Mouse (Mus musculus): ENCODE results near the gene Smc3. TPM values are rescaled to one million over a fixed set of nuclear protein-coding genes. Genes with fewer than 3 reads are reported as not detected.

The Smc3 gene
- 10 to 100 TPM; 37.6 to 39.3 TPM for total RNA-seq (2021)
- long read RNA-seq, experiment 1, full-length matches to known transcripts: 39 of 44 reads
- long read RNA-seq, experiment 1, partial matches to known transcripts: 4 of 44 reads
- long read RNA-seq, experiment 1, other reads (novel, unspliced or antisense): 1 of 44 reads
- long read RNA-seq, experiment 2, full-length matches to known transcripts: 31 of 33 reads
- long read RNA-seq, experiment 2, partial matches to known transcripts: 2 of 33 reads
- long read RNA-seq, experiment 2, other reads (novel, unspliced or antisense): 0 of 33 reads

DNA sequence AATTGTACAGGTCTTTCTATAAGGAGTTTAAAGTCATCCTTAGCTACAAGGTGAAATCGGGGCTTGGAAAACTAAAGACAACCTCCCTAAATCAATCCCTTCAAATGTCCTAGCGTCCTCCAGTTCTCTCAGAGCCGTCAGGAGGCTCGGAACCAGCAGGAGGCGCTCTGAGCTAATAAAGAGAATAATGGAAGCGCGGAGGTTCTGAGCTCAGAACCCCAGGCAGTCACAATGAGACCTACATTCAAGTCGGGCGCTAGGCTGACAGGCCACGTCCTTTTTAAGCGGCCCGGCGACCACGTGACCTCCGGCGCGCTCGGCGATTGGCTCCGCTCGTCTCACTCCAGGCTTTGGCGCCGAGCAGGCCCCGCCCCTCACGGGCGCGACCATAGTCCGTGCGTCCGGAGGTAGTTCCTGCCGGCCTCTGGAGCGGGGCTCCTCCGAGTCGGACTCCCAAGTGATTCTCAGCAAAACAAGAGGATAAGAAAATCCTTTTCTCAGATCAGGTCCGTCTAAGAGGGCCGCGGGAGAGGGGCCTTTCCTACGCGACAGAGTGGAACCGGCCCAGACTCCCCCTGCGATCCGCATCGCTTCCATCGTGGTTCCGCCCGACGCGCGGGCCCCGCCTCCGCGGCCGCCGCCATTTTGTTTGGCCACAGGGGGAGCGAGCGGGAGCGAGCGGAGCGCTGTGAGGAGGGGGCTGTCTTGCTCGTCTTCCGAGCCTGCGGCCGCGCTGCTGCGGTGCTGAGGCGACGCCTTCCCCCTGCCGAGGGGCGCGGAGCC lies at the start of gene Smc3:
Smc3 (plus strand) TSS at position 642 of the 783 bp plus-strand sequence.
- peak within 1 kb of the TSS; percentile 98 for H3K27ac ChIP-seq
- peak within 1 kb of the TSS; percentile 93 for H3K4me3 ChIP-seq
- TF ChIP-seq CTCF (IDR thresholded peaks at IDR 0.05): peak; percentile 86
- DNase-seq (ENCODE audit: extremely low spot score in 1 of 2, low spot score in 2 of 2): peak; percentile 99 to 100
- intact Hi-C loops (cut with DNase I): loop anchor here (5.0 kb wide), 3 partner anchors 37 to 302 kb away; partner anchors contain the start of gene Mxi1

GRCm38 (mm10) chr19:53550972-53551371 lies 49.2 kb upstream of the Smc3 start:
- no peak overlapping the region for H3K4me3 ChIP-seq
- no peak for TF ChIP-seq CTCF (IDR thresholded peaks at IDR 0.05)
- no peak for DNase-seq (ENCODE audit: extremely low spot score in 1 of 2, low spot score in 2 of 2)
- H3K27ac ChIP-seq: no peak overlapping the region; the same call in 1 of the 2 replicates
- intact Hi-C loops (cut with DNase I): no loop called here

DNA sequence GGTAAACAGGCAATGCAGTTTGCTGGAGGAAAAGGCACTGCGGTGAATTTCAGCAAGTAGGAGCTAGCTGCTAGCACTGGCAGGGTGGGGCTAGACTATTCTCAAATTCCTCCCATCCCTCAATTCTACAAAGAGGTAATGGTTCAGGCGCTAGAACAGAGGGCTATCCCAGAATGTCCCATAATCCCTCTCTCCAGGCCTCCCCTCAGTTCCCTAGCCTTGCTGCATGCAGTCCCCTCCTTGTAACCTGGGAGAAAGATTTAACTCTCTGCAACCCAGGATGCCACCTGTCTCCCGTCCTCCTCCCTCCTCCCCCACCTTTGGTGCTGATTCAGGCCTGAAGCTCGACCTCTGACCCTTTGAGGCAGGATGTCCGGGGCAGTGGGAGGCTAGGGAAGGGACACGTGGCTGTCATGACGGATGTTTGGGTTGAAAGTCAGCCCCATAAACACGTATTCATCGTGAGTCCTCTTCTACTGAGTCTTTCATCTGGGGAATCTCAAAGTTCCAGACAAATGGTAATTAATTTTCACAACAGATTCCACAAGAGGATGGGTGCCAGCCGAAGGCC lies 47.9 kb upstream of the Smc3 start:
- Histone ChIP-seq H3K27ac (no peak overlapping the region), H3K4me3 (no peak overlapping the region)
- no peak for TF ChIP-seq CTCF (IDR thresholded peaks at IDR 0.05)
- no peak for DNase-seq (ENCODE audit: extremely low spot score in 1 of 2, low spot score in 2 of 2)
- intact Hi-C loops (cut with DNase I): no loop called here

- no peak overlapping the region for H3K27ac ChIP-seq
- TF ChIP-seq CTCF (IDR thresholded peaks at IDR 0.05): no peak
- H3K4me3 ChIP-seq: no peak overlapping the region
- intact Hi-C loops (cut with DNase I): no loop called here
- no peak for DNase-seq (ENCODE audit: extremely low spot score in 1 of 2, low spot score in 2 of 2)
Measured at GRCm38 (mm10) chr19:53552795-53553194, 47.4 kb upstream of the Smc3 start.

DNA sequence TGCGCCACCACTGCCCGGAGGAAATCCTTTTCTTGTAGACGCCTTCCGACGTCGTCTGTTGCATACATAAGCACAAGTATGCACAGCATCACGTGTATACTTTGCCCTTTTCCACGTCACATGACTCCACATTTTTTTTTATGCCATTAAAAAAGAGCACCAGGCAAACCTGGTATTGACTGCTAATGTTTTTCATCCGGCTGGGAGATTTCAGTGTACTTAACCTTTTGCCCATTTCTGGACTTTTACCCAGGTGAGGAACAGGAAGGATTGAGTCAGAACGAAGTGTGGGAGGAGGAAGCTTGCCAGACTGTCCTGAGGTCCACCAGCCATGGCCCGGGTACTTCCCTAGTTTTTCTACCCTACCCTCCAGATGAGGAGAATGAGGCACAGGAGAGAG lies 45.8 kb upstream of the Smc3 start:
- Histone ChIP-seq H3K4me3 (no peak overlapping the region), H3K27ac (no peak overlapping the region)
- no peak for TF ChIP-seq CTCF (IDR thresholded peaks at IDR 0.05)
- DNase-seq (ENCODE audit: extremely low spot score in 1 of 2, low spot score in 2 of 2): no peak
- intact Hi-C loops (cut with DNase I): no loop called here

DNA sequence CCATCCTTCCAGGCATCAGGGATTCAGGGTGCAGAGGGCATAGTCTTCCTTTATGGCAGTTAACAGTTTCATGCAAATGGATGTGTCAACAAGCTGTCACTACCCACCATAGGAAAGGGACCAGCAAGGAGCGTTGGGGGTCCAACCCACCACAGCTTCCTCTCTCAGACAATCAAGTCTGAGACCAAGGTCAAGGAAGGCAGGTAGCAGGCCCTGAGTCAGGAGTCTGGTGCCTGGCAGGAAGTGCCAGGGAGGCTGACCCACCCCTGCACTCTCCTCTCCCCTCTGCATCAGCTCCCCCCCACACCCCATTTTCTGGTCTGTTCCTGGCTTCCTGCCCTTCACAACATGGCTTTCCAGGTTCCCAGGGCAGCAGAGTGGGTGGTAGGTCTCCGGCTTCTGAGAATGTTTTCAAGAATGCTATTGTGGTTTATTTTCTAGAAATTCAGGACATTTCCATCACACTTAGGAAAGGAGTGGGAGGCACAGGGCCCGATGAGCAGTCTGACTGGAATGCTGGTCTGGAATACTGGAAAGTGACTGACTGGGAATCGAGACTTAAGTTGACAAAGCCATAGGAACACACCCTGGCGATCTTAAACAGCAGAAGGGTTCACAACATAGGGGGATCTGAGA lies 45.1 kb upstream of the Smc3 start:
- TF ChIP-seq CTCF (IDR thresholded peaks at IDR 0.05): no peak
- no peak for DNase-seq (ENCODE audit: extremely low spot score in 1 of 2, low spot score in 2 of 2)
- intact Hi-C loops (cut with DNase I): no loop called here
- Histone ChIP-seq H3K27ac (no peak overlapping the region), H3K4me3 (no peak overlapping the region)

GRCm38 (mm10) chr19:53556841-53557240 lies 43.4 kb upstream of the Smc3 start:
- H3K27ac ChIP-seq: no peak overlapping the region
- DNase-seq (ENCODE audit: extremely low spot score in 1 of 2, low spot score in 2 of 2): no peak
- no peak; the same call in 1 of the 2 replicates for TF ChIP-seq CTCF (IDR thresholded peaks at IDR 0.05)
- intact Hi-C loops (cut with DNase I): no loop called here
- no peak overlapping the region for H3K4me3 ChIP-seq

DNA sequence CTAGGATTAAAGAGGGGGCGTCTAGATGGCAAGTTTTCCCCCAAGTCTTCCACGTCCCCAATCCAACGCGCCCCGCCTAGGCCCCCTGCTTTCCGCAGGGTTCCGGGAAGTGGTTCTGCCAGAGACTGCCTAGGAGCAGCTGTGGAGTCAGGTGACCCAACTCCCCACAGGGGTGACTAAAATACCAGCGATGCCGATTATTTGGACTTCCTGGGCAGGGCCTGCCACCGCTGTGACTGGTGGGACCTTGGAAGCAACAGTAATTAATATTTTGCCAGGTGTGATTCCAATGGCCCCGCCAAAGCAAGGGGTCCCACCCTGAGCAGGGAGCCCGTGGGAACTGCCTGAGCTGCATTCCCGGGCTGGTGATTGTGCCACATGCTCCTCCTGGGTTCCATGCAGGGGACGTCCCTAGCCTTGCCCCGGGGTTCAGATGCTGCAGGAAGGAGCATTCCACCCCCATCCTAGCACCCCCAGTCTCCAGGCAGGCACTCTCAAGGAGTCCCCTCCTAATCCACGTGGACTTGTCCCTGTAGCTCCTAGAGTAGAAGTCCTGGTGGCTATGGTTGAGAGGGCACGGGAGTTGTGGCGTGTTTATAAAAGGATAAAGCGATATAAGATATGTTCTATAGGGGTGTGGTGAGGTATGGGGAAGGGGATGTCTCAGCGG lies 42.8 kb upstream of the Smc3 start:
- Histone ChIP-seq H3K4me3 (no peak overlapping the region), H3K27ac (no peak overlapping the region)
- DNase-seq (ENCODE audit: extremely low spot score in 1 of 2, low spot score in 2 of 2): no peak
- TF ChIP-seq CTCF (IDR thresholded peaks at IDR 0.05): no peak
- intact Hi-C loops (cut with DNase I): no loop called here

GRCm38 (mm10) chr19:53560436-53560835 lies 39.8 kb upstream of the Smc3 start:
- H3K4me3 ChIP-seq: no peak overlapping the region
- intact Hi-C loops (cut with DNase I): no loop called here

GRCm38 (mm10) chr19:53564174-53564573 lies 36.0 kb upstream of the Smc3 start:
- no peak for DNase-seq (ENCODE audit: extremely low spot score in 1 of 2, low spot score in 2 of 2)
- TF ChIP-seq CTCF (IDR thresholded peaks at IDR 0.05): no peak
- intact Hi-C loops (cut with DNase I): no loop called here

More at GRCm38 (mm10) chr19:53560436-53560835, 39.8 kb upstream of the Smc3 start:
- no peak for DNase-seq (ENCODE audit: extremely low spot score in 1 of 2, low spot score in 2 of 2)
- no peak for TF ChIP-seq CTCF (IDR thresholded peaks at IDR 0.05)
- no peak overlapping the region for H3K27ac ChIP-seq

GRCm38 (mm10) chr19:53565565-53566277 lies 34.5 kb upstream of the Smc3 start:
- DNase-seq (ENCODE audit: extremely low spot score in 1 of 2, low spot score in 2 of 2): no peak
- no peak overlapping the region for H3K4me3 ChIP-seq
- no peak overlapping the region for H3K27ac ChIP-seq
- intact Hi-C loops (cut with DNase I): no loop called here
- TF ChIP-seq CTCF (IDR thresholded peaks at IDR 0.05): no peak

More at GRCm38 (mm10) chr19:53564174-53564573, 36.0 kb upstream of the Smc3 start:
- Histone ChIP-seq H3K4me3 (no peak overlapping the region), H3K27ac (no peak overlapping the region)

All from left cerebral cortex, adult 2 months (tissue).